Mouse (Mus musculus) layer of hippocampus, adult 11-12 months (tissue): ENCODE data around the gene Hoxc9.

Experiments used
- DNase-seq: peaks from one replicate; pipeline ENCODE4 v3.0.0; 2022; ENCODE audit warnings: low spot score

Hoxc9 gene

GRCm38 (mm10) chr15:102976171-102976570 lies at the start of gene Hoxc9:
Hoxc9 (plus strand) TSS chr15:102976439.
- no peak for DNase-seq

GRCm38 (mm10) chr15:102927032-102927645 lies 49.1 kb upstream of the Hoxc9 start:
- DNase-seq, result no peak

DNA sequence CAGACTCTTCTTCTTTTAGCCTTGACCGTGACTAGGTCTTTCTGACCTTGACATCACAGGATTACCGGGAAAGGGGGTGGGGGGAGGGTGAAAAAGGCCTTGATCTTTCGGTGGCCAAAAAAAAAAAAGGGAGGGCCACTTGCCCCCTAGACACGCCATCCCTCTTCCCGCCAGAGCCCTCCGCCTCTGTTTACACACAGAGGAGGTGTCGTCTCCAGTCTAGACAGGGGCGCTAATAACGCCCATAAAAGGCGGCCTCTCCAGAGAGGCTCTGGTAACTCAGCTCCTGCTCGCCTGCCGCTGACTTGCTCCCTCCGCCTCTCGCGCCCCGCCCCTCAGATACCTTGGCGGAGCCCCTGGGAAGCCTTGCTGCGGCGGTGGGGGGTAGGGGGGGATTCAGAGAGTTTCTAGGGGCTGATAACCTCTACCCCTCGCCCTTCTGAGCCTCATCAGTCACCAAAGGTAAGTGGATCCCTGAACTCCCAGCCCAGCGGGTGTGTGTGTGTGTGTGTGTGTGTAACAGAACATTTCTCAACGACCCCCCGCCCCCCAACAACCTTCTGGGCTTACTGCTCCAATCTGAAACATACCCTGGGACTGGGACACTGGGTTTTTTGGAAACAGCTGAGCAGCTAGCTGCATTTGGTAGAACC lies 44.4 kb upstream of the Hoxc9 start:
- DNase-seq, result no peak

GRCm38 (mm10) chr15:102934438-102934837 lies 41.8 kb upstream of the Hoxc9 start:
- DNase-seq, result no peak

DNA sequence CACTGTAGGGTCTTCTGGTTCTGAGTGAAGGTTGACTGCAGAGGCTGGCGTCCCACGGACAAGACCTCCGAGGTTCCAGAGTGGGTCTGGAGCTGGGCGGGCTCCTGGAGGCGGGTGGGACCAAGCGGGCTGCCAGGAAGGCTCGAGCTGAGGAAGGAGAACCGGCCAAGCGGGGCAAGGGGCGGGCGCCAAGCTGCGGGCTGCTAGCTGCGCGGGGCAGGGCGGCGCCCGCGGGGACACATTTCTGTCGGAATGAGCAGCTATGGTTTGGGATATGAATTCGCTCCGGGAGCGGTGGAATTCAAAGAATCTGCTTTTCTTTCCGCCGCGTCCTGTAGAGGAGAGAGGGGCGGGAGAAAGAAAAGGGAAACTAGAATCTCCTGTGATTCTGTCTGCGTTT lies 41.3 kb upstream of the Hoxc9 start:
- no peak for DNase-seq

DNA sequence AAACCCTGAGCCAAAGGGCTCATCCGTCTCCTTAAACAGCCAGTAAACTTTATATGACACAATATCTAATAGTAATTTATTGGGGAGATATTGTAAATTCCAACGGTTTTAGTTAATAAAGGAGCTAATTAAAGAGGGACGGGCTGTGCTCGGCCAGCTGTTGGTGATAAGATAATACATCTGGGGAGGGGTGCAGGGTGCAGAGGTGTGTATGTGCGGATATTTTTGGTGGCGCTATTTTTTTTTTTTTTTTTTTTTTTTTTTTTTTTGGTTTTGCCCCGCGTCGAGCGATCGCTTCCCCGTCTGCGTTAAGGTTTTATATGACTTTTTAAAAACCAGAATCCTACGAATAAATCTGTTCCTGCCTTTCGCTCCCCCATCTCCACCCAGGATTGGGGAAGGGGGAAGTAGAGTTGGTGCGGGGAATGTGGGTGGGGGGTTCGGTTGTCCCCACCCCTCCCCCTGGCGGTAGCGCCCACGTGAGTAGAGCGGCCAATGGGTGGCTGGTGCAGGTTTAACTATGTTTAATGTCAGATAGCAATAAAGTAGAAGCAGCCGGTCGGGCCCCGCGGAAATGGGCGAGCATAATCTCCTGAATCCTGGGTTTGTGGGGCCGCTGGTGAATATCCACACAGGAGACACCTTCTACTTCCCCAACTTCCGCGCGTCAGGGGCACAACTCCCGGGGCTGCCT lies 39.8 kb upstream of the Hoxc9 start, which contains the start of gene Hoxc12:
TSS of gene Hoxc12 (plus strand) at position 479 of the 694 bp plus-strand sequence.
- no peak for DNase-seq

DNA sequence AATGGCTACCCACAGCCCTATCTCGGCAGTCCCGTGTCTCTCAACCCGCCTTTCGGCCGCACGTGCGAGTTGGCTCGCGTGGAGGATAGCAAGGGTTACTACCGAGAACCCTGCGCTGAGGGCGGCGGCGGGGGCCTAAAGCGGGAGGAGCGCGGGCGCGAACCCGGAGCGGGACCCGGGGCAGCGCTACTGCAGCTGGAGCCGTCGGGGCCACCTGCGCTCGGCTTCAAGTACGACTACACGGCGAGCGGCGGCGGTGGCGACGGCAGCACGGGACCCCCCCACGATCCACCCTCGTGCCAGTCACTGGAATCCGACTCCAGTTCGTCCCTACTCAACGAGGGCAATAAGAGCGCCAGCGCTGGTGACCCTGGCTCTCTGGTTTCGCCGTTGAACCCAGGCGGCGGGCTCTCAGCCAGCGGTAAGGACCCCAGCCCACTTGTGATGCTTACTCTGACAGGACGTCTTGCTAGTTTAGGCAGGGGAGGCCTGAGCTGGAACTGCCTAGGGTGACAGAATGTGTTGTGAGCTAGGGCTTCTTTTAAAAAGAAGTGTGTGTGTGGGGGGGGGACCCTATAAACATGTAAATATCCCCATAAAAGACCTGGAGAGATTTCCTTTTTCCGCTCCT lies 39.1 kb upstream of the Hoxc9 start:
- no peak for DNase-seq

DNA sequence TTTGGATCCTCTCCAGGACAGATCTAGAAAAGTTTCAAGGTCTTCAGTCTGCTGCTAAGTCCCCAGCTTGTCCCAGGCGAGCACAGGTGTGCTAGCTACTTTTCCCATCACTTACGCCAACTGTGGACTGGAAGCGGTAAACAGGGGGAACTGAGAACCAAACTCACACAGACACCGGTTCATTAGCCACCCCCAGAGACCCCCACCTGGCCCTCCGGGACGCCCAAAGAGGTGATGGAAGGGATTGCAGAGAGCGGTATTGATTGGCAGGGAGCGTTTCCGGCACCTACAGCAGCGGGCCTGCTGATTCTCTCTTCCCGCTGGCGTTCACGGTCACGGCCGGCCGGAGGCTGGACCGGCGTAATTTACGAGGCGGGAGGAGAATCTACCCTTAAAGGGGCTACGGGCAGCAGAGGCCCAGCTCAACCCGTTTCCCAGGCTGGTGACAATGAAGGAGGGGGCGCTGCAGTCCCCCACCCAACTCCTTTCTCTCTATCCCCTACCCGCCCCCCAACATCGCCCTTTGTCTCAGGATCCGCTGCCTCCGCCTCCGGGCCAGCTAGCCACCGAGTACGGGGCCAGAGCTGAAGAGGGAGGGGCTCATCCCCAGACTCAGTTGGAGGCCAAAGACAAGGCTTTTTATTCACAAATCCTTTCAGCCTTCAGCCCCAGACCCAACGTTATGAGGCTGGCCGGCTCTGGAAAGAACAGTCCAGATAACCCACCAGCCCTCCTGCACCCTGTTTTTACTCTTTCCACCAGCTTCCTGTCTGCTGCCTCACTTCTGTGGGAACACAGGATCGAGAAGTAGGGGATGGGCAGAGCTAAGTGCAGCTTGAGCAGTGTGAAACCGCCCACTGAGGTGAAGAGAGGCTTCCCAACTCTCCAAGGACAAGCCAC lies 36.7 kb upstream of the Hoxc9 start:
- DNase-seq, result no peak

DNA sequence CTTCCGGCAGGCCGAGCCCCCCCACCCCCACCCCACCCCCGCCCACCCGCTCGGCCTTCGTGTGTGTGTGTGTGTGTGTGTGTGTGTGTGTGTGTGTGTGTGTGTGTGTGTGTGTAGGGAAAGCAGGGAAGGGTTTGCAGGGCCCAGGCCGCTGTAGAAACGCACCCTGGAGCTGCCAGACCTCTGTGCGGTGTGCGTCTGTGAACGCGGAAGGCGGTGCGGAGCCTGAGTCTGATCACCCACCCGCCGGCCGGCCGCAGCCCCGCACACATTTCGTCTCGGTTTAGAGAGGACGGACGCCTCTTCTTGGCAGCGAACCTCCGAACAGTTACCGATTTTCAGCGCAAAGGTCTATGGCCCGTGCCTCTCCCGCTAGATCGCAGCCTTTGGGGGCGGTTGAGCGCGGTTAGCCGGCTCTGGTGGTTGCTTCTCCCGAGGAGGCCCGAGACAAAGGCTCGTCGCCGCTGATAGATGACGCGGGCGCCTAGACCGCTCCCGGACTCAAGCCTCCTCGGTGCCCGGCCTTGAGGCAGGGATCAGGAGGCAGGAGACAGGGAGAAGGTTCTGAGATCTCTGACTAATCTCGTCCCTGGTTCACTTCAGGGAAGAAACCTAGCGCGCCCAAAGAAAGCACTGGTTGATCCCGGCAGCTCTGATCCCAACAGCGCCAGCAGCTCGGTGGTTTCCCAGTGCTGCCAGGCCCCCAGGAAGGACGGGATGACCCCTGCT lies 33.3 kb upstream of the Hoxc9 start:
- DNase-seq, result no peak

DNA sequence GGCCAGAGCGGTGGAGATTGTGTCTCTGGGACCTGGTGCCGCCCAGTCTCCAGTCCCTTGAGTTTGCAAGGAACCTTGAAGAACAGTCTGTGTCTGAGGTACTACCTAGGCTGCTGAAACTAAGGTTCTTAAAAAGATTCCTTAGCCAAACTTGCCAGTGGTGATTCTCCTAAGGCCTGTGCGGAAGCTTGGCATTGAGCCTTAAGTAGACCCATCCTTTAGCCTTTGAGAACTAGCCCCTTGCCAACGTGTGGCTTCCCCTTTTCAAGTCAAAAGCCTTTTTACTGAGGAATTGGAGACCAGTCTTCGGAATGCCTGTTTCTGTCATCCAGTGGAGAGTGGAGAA lies 32.8 kb upstream of the Hoxc9 start:
- no peak for DNase-seq

DNA sequence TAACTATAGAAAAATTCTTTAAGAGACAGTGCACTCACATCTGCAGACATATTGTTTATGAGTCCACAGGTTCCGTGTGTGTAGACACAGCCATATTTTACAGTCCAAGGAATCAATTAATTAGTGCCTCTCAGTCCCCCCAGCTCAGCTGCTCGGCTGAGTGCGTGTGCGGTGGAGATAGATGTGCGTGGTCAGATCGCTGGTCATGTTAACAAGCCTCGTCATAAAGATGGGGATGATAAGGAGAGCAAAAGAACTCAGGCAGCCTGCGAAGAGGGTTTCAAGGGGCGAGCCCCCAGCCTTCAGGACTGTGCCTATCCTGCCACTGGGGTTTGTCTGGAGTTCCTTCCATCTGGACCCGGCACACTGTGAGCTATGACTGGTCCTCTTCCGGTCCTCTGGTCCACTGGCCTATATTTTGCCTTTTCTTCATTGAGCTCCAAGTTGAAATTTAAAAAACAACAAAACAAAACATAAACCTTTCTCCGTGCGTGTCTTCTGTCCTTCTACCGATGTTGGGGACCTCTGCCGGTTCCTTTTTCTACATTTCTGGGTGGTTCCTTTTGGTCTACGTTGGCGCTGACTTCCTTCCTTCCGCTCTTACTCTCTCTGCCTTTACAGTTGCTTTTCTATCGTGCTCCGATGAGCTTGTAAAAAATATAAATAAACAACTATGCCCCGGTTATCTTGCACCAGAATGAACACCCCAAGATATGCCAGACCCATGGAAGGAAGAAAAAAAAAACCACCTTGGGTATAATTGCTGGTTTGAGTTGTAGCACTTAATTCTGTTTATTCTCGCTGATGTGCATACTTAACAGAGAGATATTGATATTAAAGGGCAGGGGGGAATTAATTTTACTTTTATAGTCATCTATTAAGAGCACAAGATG lies 30.8 kb upstream of the Hoxc9 start:
- no peak for DNase-seq

DNA sequence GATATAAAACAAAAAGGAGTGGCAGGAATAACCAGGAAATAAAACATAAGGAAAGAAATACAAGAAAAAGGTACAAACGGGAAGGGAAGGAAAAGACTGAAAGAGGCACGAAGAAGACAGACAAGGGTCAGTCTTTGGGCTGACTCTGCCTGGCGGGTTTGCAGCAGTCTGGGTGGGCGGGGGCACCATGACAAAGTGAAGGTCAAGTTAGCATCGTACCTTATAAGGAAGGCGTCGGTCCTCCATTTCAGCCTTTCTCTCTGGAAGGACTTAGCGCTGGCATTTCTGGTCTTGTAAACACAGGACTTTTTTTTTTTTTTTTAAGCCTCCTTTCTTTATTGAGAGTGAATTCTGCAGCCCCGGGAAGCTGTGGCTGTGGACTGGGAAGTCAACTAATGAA lies 29.0 kb upstream of the Hoxc9 start:
- DNase-seq, result no peak

- DNase-seq, result no peak
These were observed 27.4 kb upstream of the Hoxc9 start for GRCm38 (mm10) chr15:102948842-102949241.

- no peak for DNase-seq
These were observed 26.5 kb upstream of the Hoxc9 start for GRCm38 (mm10) chr15:102949696-102950095.

- DNase-seq, result no peak
These were observed 25.4 kb upstream of the Hoxc9 start for GRCm38 (mm10) chr15:102950877-102951276.

DNA sequence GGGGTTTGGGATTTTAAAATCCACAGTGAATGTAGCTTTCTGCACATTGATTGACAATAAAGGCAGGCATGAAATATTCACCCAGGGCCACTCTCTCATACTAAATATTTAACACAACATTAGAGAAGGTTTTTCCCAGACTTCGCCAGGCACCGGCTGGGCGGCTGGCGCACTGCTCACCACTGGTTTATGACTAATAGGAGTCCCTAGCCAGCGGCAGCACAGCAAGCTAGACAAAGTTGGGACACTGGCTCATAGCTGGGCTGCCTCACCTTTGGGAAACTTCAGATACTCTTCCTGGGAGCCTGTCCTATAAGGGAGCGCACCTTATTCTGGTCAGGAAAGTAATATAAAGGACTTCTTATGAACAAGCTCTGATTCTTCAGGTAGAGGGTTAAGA lies 22.7 kb upstream of the Hoxc9 start:
- no peak for DNase-seq

DNA sequence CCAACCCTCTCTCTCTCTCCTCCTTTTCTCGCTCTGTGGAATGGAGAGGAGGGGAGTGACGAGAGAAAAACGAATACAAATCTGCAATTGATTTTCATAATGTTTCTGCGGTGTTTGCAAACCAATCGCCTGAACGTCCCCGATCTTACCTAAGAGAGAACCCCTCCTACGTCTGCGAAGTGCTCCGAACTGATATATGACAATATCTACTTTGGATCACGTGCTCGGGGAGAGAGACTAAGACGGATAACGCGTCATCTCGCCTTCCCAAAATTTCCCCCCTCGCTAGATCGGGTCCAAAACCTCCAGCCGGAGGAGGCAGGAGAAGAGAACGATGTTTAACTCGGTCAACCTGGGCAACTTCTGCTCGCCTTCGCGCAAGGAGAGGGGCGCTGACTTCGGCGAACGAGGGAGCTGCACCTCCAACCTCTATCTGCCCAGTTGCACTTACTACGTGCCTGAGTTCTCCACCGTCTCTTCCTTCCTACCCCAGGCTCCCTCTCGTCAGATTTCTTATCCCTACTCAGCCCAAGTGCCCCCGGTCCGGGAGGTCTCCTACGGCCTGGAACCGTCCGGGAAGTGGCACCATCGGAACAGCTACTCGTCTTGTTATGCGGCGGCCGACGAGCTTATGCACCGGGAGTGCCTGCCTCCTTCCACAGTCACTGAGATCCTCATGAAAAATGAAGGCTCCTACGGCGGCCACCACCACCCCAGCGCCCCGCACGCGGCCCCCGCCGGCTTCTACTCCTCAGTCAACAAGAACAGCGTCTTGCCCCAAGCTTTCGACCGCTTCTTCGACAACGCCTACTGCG lies 21.8 kb upstream of the Hoxc9 start, which contains the start of gene Hoxc11:
TSS of gene Hoxc11 (plus strand) at position 236 of the 815 bp plus-strand sequence.
- DNase-seq, result no peak

GRCm38 (mm10) chr15:102955007-102955382 lies 21.2 kb upstream of the Hoxc9 start:
- DNase-seq, result no peak
